Mouse (Mus musculus) midbrain, postnatal 0 days (tissue): ENCODE data around the gene Wnk3. TPM values are rescaled to one million over a fixed set of nuclear protein-coding genes. Genes with fewer than 3 reads are reported as not detected.
A peak's percentile ranks its signal among the peaks of the same experiment; 100 is the strongest.

Source experiments
- ATAC-seq: fragments of 200-750 bp; cut with Nextera tagmentation; 2 replicates; pipeline ENCODE4 v1.8.0; 2017; ENCODE audit warnings: moderate number of reproducible peaks, mild to moderate bottlenecking, moderate TSS enrichment, moderate library complexity; ENCODE audit not compliant: low FRiP score
- DNase-seq: peaks from one replicate; pipeline ENCODE4 v3.0.0-alpha.2; 2015; ENCODE audit warnings: low spot score
- H3K27ac ChIP-seq: fragments of 300-500 bp; sonication (generic); 2 replicates; pipeline ENCODE4 v1.5.1; 2014; ENCODE audit warnings: low read depth, mild to moderate bottlenecking, low read length, mixed read lengths
- H3K27me3 ChIP-seq: fragments of 300-500 bp; sonication (generic); 2 replicates; pipeline ENCODE4 v1.6.1; 2014; ENCODE audit warnings: low read length, control low read depth, mixed read lengths; ENCODE audit not compliant: insufficient read depth
- H3K36me3 ChIP-seq: fragments of 300-500 bp; sonication (generic); 2 replicates; pipeline ENCODE4 v1.6.1; 2014; ENCODE audit warnings: low read length, control low read depth, mixed read lengths; ENCODE audit not compliant: insufficient read depth
- H3K4me1 ChIP-seq: fragments of 300-500 bp; sonication (generic); 2 replicates; pipeline ENCODE4 v1.6.1; 2014; ENCODE audit warnings: mild to moderate bottlenecking, control low read depth, antibody characterized with exemption, low read length, mixed read lengths; ENCODE audit not compliant: insufficient read depth
- H3K4me2 ChIP-seq: fragments of 300-500 bp; sonication (generic); 2 replicates; pipeline ENCODE4 v1.6.1; 2014; ENCODE audit warnings: low read depth, mild to moderate bottlenecking, low read length, mixed read lengths; ENCODE audit not compliant: poor library complexity, severe bottlenecking
- H3K4me3 ChIP-seq: fragments of 300-500 bp; sonication (generic); 2 replicates; pipeline ENCODE4 v1.5.1; 2014; ENCODE audit warnings: low read depth, mild to moderate bottlenecking, low read length, moderate library complexity
- H3K9ac ChIP-seq: fragments of 300-500 bp; sonication (generic); replicated peaks from 2 replicates; pipeline ENCODE4 v1.6.1; 2014; ENCODE audit warnings: mild to moderate bottlenecking, low read length, moderate library complexity, mixed read lengths; ENCODE audit not compliant: poor library complexity, severe bottlenecking
- H3K9me3 ChIP-seq: fragments of 300-500 bp; sonication (generic); 2 replicates; pipeline ENCODE4 v1.6.1; 2016; ENCODE audit warnings: low read length, control low read depth
- CTCF ChIP-seq: IDR thresholded peaks from 2 replicates; pipeline ENCODE4 v1.5.1; 2016; ENCODE audit warnings: antibody characterized with exemption, mild to moderate bottlenecking
- WGBS: fragments of 180-500 bp; shearing (Covaris S2); extraction: QIAGEN DNeasy Blood & Tissue Kit; methylation state at CpG from one replicate; pipeline ENCODE4 v1.1.7; 2014; 5-methylcytosine and 5-hydroxymethylcytosine counted together
- polyA plus RNA-seq: library from polyadenylated mRNA; unstranded; fragments of >200 nt; fragmentation: Nextera tagmentation; extraction: Ambion mirVana; gene quantifications from 2 replicates; pipeline ENCODE4 v1.2.1, GENCODE M21; 2015
- total RNA-seq: library from RNA; depleted of rRNA; stranded (reverse); fragments of >200 nt; gene quantifications from 2 replicates; pipeline ENCODE4 v1.2.3, GENCODE M21; 2014

The Wnk3 gene
- total and polyA plus RNA-seq, 2 experiments from 2014 or later = 15.2 to 74.5 TPM

- DNase-seq (no peak), ATAC-seq (no peak)
- Histone ChIP-seq H3K4me2 (no peak overlapping the region), H3K9me3 (no peaks in the 10 kb centered on the region), H3K4me1 (no peaks in the 10 kb centered on the region), H3K27me3 (no peaks in the 10 kb centered on the region), H3K9ac (no peak overlapping the region), H3K4me3 (no peak overlapping the region), H3K27ac (no peak overlapping the region), H3K36me3 (no peaks in the 10 kb centered on the region)
- 78% methylated on average over 4 of the region's 4 CpGs for WGBS
- TF ChIP-seq CTCF = peak; percentile 21; the same call in 1 of the 2 replicates
These were observed 115.9 kb downstream of the Wnk3 start for GRCm38 (mm10) chrX:151313732-151314131.

GRCm38 (mm10) chrX:151333615-151334014 lies 135.7 kb downstream of the Wnk3 start:
- no peak for TF ChIP-seq CTCF
- Histone ChIP-seq H3K9ac (no peak overlapping the region), H3K36me3 (no peaks in the 10 kb centered on the region), H3K27ac (no peak overlapping the region), H3K27me3 (no peaks in the 10 kb centered on the region), H3K4me3 (no peak overlapping the region), H3K9me3 (no peaks in the 10 kb centered on the region), H3K4me1 (no peaks in the 10 kb centered on the region), H3K4me2 (no peak overlapping the region)
- DNase-seq = no peak
- ATAC-seq = no peak
- WGBS = 83% methylated on average over 2 of the region's 2 CpGs

- 78% methylated on average over 4 of the region's 4 CpGs for WGBS
- Histone ChIP-seq H3K27me3 (no peaks in the 10 kb centered on the region), H3K27ac (no peak overlapping the region), H3K4me1 (no peaks in the 10 kb centered on the region), H3K4me2 (no peak overlapping the region), H3K9ac (no peak overlapping the region), H3K4me3 (no peak overlapping the region), H3K36me3 (no peaks in the 10 kb centered on the region), H3K9me3 (no peaks in the 10 kb centered on the region)
- ATAC-seq (no peak), DNase-seq (no peak)
- no peak for TF ChIP-seq CTCF
These were observed 139.9 kb downstream of the Wnk3 start for GRCm38 (mm10) chrX:151337804-151338203.

GRCm38 (mm10) chrX:151343761-151344500 lies 146.1 kb downstream of the Wnk3 start, which contains the start of gene Fam120c:
Fam120c (plus strand) TSS chrX:151344175.
- H3K4me3 ChIP-seq = peak within 1 kb of the TSS; percentile 62
- H3K4me2 ChIP-seq = peak within 1 kb of the TSS; percentile 57
- peak within 1 kb of the TSS; percentile 73 for H3K9ac ChIP-seq
- H3K27ac ChIP-seq = peak within 1 kb of the TSS; percentile 85
- ATAC-seq (peak; percentile 92), DNase-seq (peak; percentile 84)
- H3K36me3 ChIP-seq = no peaks in the 10 kb centered on the region
- 22% methylated on average over 37 of the region's 56 CpGs for WGBS
- TF ChIP-seq CTCF = no peak
- H3K27me3 ChIP-seq = no peaks in the 10 kb centered on the region
- H3K4me1 ChIP-seq = no peaks in the 10 kb centered on the region
- no peaks in the 10 kb centered on the region for H3K9me3 ChIP-seq

DNA sequence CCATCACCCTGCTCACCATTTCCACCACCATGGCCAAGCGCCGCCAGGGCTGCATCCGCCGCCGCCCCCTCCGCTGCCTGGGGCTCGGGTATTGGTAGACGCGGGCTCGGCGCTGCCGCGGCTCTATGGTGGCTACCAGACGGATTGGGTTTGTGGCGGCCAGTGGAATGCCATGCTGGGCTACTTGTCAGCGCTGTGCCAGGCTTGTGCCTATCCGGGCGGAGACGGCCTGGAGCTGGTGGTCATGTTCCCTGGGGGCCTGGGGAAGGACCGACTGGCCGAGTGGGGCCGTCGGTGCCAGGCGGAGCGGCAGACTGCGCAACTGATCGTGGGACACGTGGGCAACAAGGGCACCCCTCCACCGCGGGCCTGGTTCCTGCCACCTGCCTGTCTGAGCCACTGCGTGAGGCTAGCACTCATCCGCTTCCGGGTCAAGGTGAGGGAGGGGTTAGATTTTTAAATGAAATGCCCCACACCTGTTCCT lies 146.7 kb downstream of the Wnk3 start:
- peak; percentile 50 for DNase-seq
- Histone ChIP-seq H3K36me3 (no peaks in the 10 kb centered on the region), H3K4me1 (no peaks in the 10 kb centered on the region), H3K9me3 (no peaks in the 10 kb centered on the region), H3K9ac (peak overlapping the region; percentile 73), H3K27ac (peak overlapping the region; percentile 85), H3K4me3 (peak overlapping the region; percentile 62), H3K27me3 (no peaks in the 10 kb centered on the region), H3K4me2 (peak overlapping the region; percentile 57)
- no peak for TF ChIP-seq CTCF
- ATAC-seq = peak; percentile 84
- WGBS = 19% methylated on average over 33 of the region's 33 CpGs
